Mouse (Mus musculus): Measurements from ENCODE around the gene Esr1. TPM values are rescaled to one million over a fixed set of nuclear protein-coding genes. Genes with fewer than 3 reads are reported as not detected.
A peak's percentile ranks its signal among the peaks of the same experiment; 100 is the strongest.
"Not testable (repeated sequence)": the region's sequence is repeated elsewhere in the genome, so short reads cannot be mapped to it uniquely, and the experiment has no call there.

Esr1 gene
- polyA plus RNA-seq, 1 experiment, result 3.6 TPM

DNA sequence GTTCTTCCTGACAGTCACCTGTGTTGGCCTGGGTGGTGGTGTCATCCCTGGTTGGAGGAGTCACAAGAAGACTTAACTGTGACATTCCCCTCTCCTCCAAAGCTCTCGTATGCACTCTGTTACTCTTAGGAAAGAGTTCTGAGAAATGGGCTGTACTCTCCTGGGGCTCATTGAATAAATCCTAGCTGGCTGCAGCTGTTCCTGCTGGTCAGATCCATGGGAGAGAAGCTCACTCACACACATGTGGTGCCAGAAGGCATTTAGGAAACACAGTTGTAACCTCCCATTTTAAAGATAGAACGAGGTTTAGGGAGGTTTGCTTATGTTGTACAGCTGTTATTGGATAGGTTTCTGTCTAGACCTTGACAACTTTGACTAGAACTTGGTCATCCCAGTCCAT, 120.9 kb downstream of the Esr1 start:
- Histone ChIP-seq H3K36me3 (ENCODE audit: control insufficient read depth, insufficient read depth, low read length) (no peaks in the 10 kb centered on the region), H3K4me3 (ENCODE audit: control insufficient read depth, low read depth, low read length) (no peak overlapping the region), H3K27me3 (ENCODE audit: control insufficient read depth, insufficient read depth, low read length) (no peaks in the 10 kb centered on the region), H3K27ac (ENCODE audit: control insufficient read depth, insufficient read depth, low read depth, low read length) (no peak overlapping the region), H3K4me1 (ENCODE audit: control insufficient read depth, insufficient read depth, low read length) (no peaks in the 10 kb centered on the region)
- no peak for TF ChIP-seq POLR2A (IDR thresholded peaks at IDR 0.05; ENCODE audit: control insufficient read depth, low read depth, low read length)
- no peak for TF ChIP-seq CTCF (IDR thresholded peaks at IDR 0.05; ENCODE audit: control insufficient read depth, insufficient read depth, insufficient replicate concordance, low read depth, low read length)

DNA sequence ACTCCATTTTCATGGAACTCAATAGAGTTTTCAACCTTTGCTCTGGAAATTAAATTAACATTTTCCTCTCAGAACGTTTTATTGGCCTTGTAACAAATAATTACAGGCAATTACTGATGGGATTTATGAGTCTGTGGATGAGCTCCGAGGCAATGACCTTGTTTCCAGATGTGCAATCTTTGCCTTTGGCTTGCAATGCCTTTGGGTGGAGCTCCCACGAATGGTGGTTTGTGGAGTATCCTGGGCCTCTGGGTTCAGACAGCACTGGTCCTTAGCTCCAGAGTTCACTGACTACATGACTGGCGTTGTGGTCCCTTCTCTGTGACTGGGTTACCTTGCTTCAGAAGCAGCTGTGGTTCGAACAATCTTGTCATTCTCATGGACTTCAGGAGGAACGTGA, 122.6 kb downstream of the Esr1 start:
- no peak for TF ChIP-seq POLR2A (IDR thresholded peaks at IDR 0.05; ENCODE audit: control insufficient read depth, low read depth, low read length)
- no peak for TF ChIP-seq CTCF (IDR thresholded peaks at IDR 0.05; ENCODE audit: control insufficient read depth, insufficient read depth, insufficient replicate concordance, low read depth, low read length)
- H3K27ac ChIP-seq (ENCODE audit: control insufficient read depth, insufficient read depth, low read depth, low read length), result no peak overlapping the region
- no peaks in the 10 kb centered on the region for H3K36me3 ChIP-seq (ENCODE audit: control insufficient read depth, insufficient read depth, low read length)
- H3K27me3 ChIP-seq (ENCODE audit: control insufficient read depth, insufficient read depth, low read length), result no peaks in the 10 kb centered on the region
- no peaks in the 10 kb centered on the region for H3K4me1 ChIP-seq (ENCODE audit: control insufficient read depth, insufficient read depth, low read length)
- H3K4me3 ChIP-seq (ENCODE audit: control insufficient read depth, low read depth, low read length), result no peak overlapping the region

DNA sequence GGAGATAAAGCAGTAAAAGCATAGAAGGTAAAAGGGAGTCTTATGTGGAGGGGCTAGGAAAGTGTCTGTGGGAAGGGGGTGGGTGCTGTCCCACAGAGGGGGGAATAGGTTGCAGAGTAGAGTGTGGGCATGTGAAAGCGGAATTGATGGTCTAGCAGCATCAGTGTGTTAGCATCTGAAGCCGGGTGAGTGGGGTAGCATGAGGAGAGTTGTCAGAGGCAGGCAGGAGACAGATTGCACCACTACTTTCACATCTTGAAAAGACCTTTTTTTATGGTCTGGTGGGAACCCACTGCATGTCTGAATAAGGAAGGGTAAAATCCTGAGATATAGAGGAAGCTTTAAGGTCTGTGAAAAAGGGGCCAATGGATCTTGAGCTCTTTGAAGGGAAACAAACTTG, 123.5 kb downstream of the Esr1 start:
- Histone ChIP-seq H3K36me3 (ENCODE audit: control insufficient read depth, insufficient read depth, low read length) (no peaks in the 10 kb centered on the region), H3K27ac (ENCODE audit: control insufficient read depth, insufficient read depth, low read depth, low read length) (no peak overlapping the region), H3K27me3 (ENCODE audit: control insufficient read depth, insufficient read depth, low read length) (no peaks in the 10 kb centered on the region), H3K4me3 (ENCODE audit: control insufficient read depth, low read depth, low read length) (no peak overlapping the region), H3K4me1 (ENCODE audit: control insufficient read depth, insufficient read depth, low read length) (no peaks in the 10 kb centered on the region)
- TF ChIP-seq POLR2A (IDR thresholded peaks at IDR 0.05; ENCODE audit: control insufficient read depth, low read depth, low read length) (no peak), CTCF (IDR thresholded peaks at IDR 0.05; ENCODE audit: control insufficient read depth, insufficient read depth, insufficient replicate concordance, low read depth, low read length) (no peak)

DNA sequence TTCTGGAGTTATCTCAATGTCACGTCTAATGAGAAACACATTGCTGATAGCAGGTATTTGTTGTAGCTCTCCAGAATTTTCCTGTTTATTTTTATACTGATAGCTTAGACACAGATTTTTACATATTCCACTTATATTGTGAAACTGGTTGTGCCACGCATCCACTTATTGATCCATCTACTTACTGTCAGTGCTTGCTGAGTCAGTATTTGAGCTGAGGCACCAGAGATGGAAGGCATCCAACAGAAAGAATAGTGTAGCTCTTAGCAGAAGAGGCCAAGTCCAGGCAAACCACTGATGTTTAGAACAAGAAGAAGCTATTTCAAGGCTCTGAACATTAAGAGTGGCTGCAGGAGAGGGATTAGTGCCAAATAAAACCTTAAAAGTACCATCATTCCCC, 126.9 kb downstream of the Esr1 start:
- H3K27ac ChIP-seq (ENCODE audit: control insufficient read depth, insufficient read depth, low read depth, low read length), result no peak overlapping the region

DNA sequence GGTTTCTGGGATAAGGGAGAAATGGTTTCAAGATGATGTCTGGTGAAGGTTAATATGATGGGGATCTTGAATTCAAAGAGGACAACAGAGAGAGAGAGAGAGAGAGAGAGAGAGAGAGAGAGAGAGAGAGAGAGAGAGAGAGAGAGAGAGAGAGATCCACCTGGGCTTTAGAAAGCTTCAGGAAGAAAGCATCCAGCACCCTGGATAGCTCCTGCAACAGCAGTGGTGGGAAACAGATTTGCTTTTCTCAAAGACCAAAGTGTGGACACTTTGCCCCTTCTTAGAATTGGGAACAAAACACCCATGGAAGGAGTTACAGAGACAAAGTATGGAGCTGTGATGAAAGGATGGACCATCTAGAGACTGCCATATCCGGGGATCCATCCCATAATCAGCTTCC, 139.7 kb downstream of the Esr1 start:
- not testable (repeated sequence) for H3K4me3 ChIP-seq (ENCODE audit: control insufficient read depth, low read depth, low read length); H3K27ac ChIP-seq (ENCODE audit: control insufficient read depth, insufficient read depth, low read depth, low read length); H3K27me3 ChIP-seq (ENCODE audit: control insufficient read depth, insufficient read depth, low read length); H3K36me3 ChIP-seq (ENCODE audit: control insufficient read depth, insufficient read depth, low read length); H3K4me1 ChIP-seq (ENCODE audit: control insufficient read depth, insufficient read depth, low read length)

More for the DNA sequence above, 126.9 kb downstream of the Esr1 start:
- Histone ChIP-seq H3K4me1 (ENCODE audit: control insufficient read depth, insufficient read depth, low read length) (no peaks in the 10 kb centered on the region), H3K36me3 (ENCODE audit: control insufficient read depth, insufficient read depth, low read length) (no peaks in the 10 kb centered on the region), H3K4me3 (ENCODE audit: control insufficient read depth, low read depth, low read length) (no peak overlapping the region), H3K27me3 (ENCODE audit: control insufficient read depth, insufficient read depth, low read length) (no peaks in the 10 kb centered on the region)
- TF ChIP-seq POLR2A (IDR thresholded peaks at IDR 0.05; ENCODE audit: control insufficient read depth, low read depth, low read length) (no peak), CTCF (IDR thresholded peaks at IDR 0.05; ENCODE audit: control insufficient read depth, insufficient read depth, insufficient replicate concordance, low read depth, low read length) (no peak)

DNA sequence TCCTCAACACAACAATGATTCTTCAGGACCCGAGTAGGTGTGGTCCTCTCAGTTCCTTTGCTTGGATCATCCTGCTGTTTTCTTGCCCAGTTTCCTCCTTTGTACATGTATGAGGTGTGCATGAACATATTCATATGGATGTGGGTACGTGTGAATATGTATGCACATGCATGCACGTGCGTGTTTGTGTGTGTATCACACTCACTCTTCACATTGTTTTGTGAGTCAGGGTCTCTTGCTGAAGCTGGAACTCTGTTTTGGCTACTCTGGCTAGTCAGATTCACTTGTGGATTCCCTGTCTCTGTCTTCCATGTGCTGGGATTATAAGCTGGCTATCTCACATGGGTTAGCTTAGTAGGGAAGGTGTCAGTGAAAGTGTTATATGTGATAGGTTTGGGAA, 141.6 kb downstream of the Esr1 start:
- Histone ChIP-seq H3K4me3 (ENCODE audit: control insufficient read depth, low read depth, low read length) (no peak overlapping the region), H3K4me1 (ENCODE audit: control insufficient read depth, insufficient read depth, low read length) (no peaks in the 10 kb centered on the region), H3K27ac (ENCODE audit: control insufficient read depth, insufficient read depth, low read depth, low read length) (no peak overlapping the region), H3K36me3 (ENCODE audit: control insufficient read depth, insufficient read depth, low read length) (no peaks in the 10 kb centered on the region), H3K27me3 (ENCODE audit: control insufficient read depth, insufficient read depth, low read length) (no peaks in the 10 kb centered on the region)
- no peak for TF ChIP-seq POLR2A (IDR thresholded peaks at IDR 0.05; ENCODE audit: control insufficient read depth, low read depth, low read length)
- no peak for TF ChIP-seq CTCF (IDR thresholded peaks at IDR 0.05; ENCODE audit: control insufficient read depth, insufficient read depth, insufficient replicate concordance, low read depth, low read length)

DNA sequence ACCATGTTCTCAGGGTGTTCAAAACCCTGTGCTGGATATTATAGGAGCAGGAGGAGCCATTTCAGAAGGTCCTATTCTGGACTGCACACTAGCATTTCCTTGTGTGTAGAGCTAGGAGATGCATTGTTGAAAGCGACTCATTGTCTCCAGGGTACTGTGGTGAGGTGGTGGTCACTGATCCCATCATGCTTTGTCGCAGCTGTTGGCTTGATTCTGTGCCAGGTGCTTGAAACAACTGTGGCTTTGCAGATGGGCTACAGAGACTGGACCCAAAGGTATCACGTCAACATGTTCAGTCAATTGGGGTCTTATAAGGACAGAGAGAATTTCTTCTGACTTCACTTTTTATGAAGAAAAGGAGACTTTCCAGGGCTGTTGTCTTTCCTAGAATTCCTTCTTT, 164.1 kb downstream of the Esr1 start:
- Histone ChIP-seq H3K27ac (ENCODE audit: control insufficient read depth, insufficient read depth, low read depth, low read length) (peak overlapping the region; percentile 53; the same call in 1 of the 2 replicates), H3K27me3 (ENCODE audit: control insufficient read depth, insufficient read depth, low read length) (no peaks in the 10 kb centered on the region), H3K4me1 (ENCODE audit: control insufficient read depth, insufficient read depth, low read length) (no peaks in the 10 kb centered on the region), H3K4me3 (ENCODE audit: control insufficient read depth, low read depth, low read length) (no peak overlapping the region), H3K36me3 (ENCODE audit: control insufficient read depth, insufficient read depth, low read length) (no peaks in the 10 kb centered on the region)
- TF ChIP-seq CTCF (IDR thresholded peaks at IDR 0.05; ENCODE audit: control insufficient read depth, insufficient read depth, insufficient replicate concordance, low read depth, low read length) (no peak), POLR2A (IDR thresholded peaks at IDR 0.05; ENCODE audit: control insufficient read depth, low read depth, low read length) (no peak)

DNA sequence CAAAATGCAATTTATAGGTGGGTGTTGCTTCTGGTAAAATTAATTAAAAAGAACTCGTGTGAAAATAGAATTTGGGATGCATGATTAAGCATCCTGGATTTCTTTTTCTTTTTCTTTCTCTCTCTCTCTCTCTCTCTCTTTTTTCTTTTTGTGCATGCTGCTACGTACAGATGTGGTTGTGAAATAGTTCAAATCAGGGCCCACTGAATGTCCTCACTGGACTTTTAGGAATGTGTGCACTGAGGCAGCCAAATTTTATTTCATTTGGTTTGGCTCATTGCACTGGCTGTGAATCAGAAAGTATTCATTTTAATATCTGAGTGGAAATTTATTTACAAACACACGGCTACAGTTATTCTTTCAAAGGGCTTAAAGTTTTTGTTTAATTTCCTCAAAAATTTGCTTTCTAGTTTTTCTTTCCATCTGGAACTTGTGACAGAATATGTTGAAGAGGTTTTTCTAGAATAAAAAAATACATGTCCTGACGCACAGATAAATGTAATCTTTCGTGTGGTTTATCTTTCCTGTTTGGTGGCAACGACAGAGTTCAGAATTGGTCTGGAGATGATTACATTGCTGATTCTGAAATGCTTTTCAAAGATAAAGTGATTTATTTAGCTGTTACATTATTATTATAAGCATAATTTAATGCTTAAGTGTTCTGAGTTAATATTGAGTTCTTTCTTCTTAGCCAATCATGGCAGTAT, 164.8 kb downstream of the Esr1 start:
- Histone ChIP-seq H3K27ac (ENCODE audit: control insufficient read depth, insufficient read depth, low read depth, low read length) (no peak overlapping the region), H3K4me3 (ENCODE audit: control insufficient read depth, low read depth, low read length) (no peak overlapping the region), H3K4me1 (ENCODE audit: control insufficient read depth, insufficient read depth, low read length) (no peaks in the 10 kb centered on the region; the same call in 1 of the 2 replicates), H3K27me3 (ENCODE audit: control insufficient read depth, insufficient read depth, low read length) (no peaks in the 10 kb centered on the region), H3K36me3 (ENCODE audit: control insufficient read depth, insufficient read depth, low read length) (no peaks in the 10 kb centered on the region)
- TF ChIP-seq CTCF (IDR thresholded peaks at IDR 0.05; ENCODE audit: control insufficient read depth, insufficient read depth, insufficient replicate concordance, low read depth, low read length), result no peak
- no peak for TF ChIP-seq POLR2A (IDR thresholded peaks at IDR 0.05; ENCODE audit: control insufficient read depth, low read depth, low read length)
